Mouse (Mus musculus) Patski (cell line): ENCODE results near the gene Plin1. TPM values are rescaled to one million over a fixed set of nuclear protein-coding genes. Genes with fewer than 3 reads are reported as not detected.

Experiments used
- ATAC-seq: fragments of 100-300 bp; one replicate; pipeline ENCODE4 v1.8.0; 2021
- CTCF ChIA-PET: fragments of 350-600 bp; sonication (Branson Sonifier 250); formaldehyde crosslinking; loops from one replicate; lab custom pipeline; 2022; ENCODE audit warnings: inconsistent platforms; lab: Charles Lee
- POLR2A ChIA-PET: fragments of 350-600 bp; sonication (Branson Sonifier 250); formaldehyde crosslinking; loops from one replicate; lab custom pipeline; 2022; ENCODE audit warnings: antibody characterized with exemption, inconsistent platforms; lab: Charles Lee
- DNase-seq: peaks from one replicate; pipeline ENCODE4 v3.0.0-alpha.2; 2011; ENCODE audit warnings: low read depth, low spot score
- H3K27me3 ChIP-seq: fragments of 371-371 bp; one replicate; pipeline ENCODE4 v1.5.1; 2021
- CTCF ChIP-seq: fragments of 100-300 bp; IDR thresholded peaks from one replicate; pipeline ENCODE4 v1.5.1; 2021
- in situ Hi-C: fragments of 300-500 bp; cut with MboI; formaldehyde crosslinking; loops from 3 replicates; pipeline ENCODE4 v1.11.1; 2018; ENCODE audit warnings: low pct_unique_long_range_greater_than_20kb, mixed read lengths
- polyA plus RNA-seq: library from polyadenylated mRNA; unstranded; gene quantifications from one replicate; pipeline ENCODE4 v1.2.3, GENCODE M21; 2021

Gene Plin1
- polyA plus RNA-seq: 0.06 TPM

GRCm38 (mm10) chr7:79732622-79733021, at the start of gene Plin1:
Plin1 (minus strand) TSS chr7:79732903.
- DNase-seq: no peak
- H3K27me3 ChIP-seq: no peaks in the 10 kb centered on the region
- no peak for TF ChIP-seq CTCF
- POLR2A ChIA-PET: no interaction called here
- CTCF ChIA-PET: interaction anchor here (1.6 kb wide), 1 partner anchor 65 kb away, joined by 6 read pairs; no protein-coding TSS in a partner anchor
- in situ Hi-C loops: no loop called here
- ATAC-seq: no peak

- ATAC-seq: no peak
- TF ChIP-seq CTCF: no peak
- CTCF ChIA-PET: no interaction called here
- POLR2A ChIA-PET: no interaction called here
- no peaks in the 10 kb centered on the region for H3K27me3 ChIP-seq
- in situ Hi-C loops: no loop called here
- DNase-seq: no peak
These were observed 49.8 kb upstream of the Plin1 start for GRCm38 (mm10) chr7:79782516-79782855.

- ATAC-seq: no peak
- DNase-seq: no peak
- TF ChIP-seq CTCF: no peak
- ChIA-PET POLR2A (no interaction called here), CTCF (interaction anchor here (1.0 to 1.3 kb wide), 2 partner anchors 12 to 54 kb away, joined by 3 to 6 read pairs; no protein-coding TSS in a partner anchor)
- in situ Hi-C loops: no loop called here
- H3K27me3 ChIP-seq: no peaks in the 10 kb centered on the region
These were observed 49.3 kb upstream of the Plin1 start for GRCm38 (mm10) chr7:79781826-79782515.

- TF ChIP-seq CTCF: peak; percentile 85
- DNase-seq (peak; percentile 7), ATAC-seq (peak; percentile 82)
- POLR2A ChIA-PET: no interaction called here
- in situ Hi-C loops: no loop called here
- peaks cover 4% of the 10 kb centered on the region for H3K27me3 ChIP-seq
- CTCF ChIA-PET: interaction anchor here (0.7 to 1.6 kb wide), 13 partner anchors 9 to 140 kb away, joined by 3 to 11 read pairs (median 3); no protein-coding TSS in a partner anchor
These were observed 48.2 kb upstream of the Plin1 start for GRCm38 (mm10) chr7:79780647-79781626.

- no peak for ATAC-seq
These were observed 39.1 kb upstream of the Plin1 start for GRCm38 (mm10) chr7:79771561-79772512.

GRCm38 (mm10) chr7:79769664-79770063, 37.0 kb upstream of the Plin1 start:
- TF ChIP-seq CTCF: no peak
- H3K27me3 ChIP-seq: no peaks in the 10 kb centered on the region
- ChIA-PET CTCF (interaction anchor here (1.1 to 1.4 kb wide), 2 partner anchors 11 to 14 kb away, joined by 3 to 6 read pairs; no protein-coding TSS in a partner anchor), POLR2A (no interaction called here)
- ATAC-seq (no peak), DNase-seq (no peak)
- in situ Hi-C loops: no loop called here

More at GRCm38 (mm10) chr7:79771561-79772512, 39.1 kb upstream of the Plin1 start:
- no peak for TF ChIP-seq CTCF
- ChIA-PET CTCF (interaction anchor here (1.2 kb wide), 1 partner anchor 9 kb away, joined by 3 read pairs; no protein-coding TSS in a partner anchor), POLR2A (no interaction called here)
- in situ Hi-C loops: no loop called here
- DNase-seq: no peak
- peaks cover 4% of the 10 kb centered on the region for H3K27me3 ChIP-seq

- TF ChIP-seq CTCF: no peak
- ATAC-seq: no peak
- in situ Hi-C loops: no loop called here
- no peaks in the 10 kb centered on the region for H3K27me3 ChIP-seq
- POLR2A ChIA-PET: no interaction called here
- CTCF ChIA-PET: interaction anchor here (1.2 to 2.4 kb wide), 4 partner anchors 10 to 38 kb away, joined by 3 to 8 read pairs (median 4); no protein-coding TSS in a partner anchor
- DNase-seq: no peak
These were observed 33.3 kb upstream of the Plin1 start for GRCm38 (mm10) chr7:79765991-79766390.

- CTCF ChIA-PET: no interaction called here
- ATAC-seq: no peak
These were observed 29.4 kb upstream of the Plin1 start for GRCm38 (mm10) chr7:79762106-79762505.

GRCm38 (mm10) chr7:79761124-79761876, 28.6 kb upstream of the Plin1 start:
- CTCF ChIA-PET: no interaction called here
- in situ Hi-C loops: no loop called here
- H3K27me3 ChIP-seq: no peaks in the 10 kb centered on the region
- DNase-seq (no peak), ATAC-seq (no peak)
- POLR2A ChIA-PET: no interaction called here
- no peak for TF ChIP-seq CTCF

More at GRCm38 (mm10) chr7:79762106-79762505, 29.4 kb upstream of the Plin1 start:
- DNase-seq: no peak
- H3K27me3 ChIP-seq: no peaks in the 10 kb centered on the region
- POLR2A ChIA-PET: no interaction called here
- in situ Hi-C loops: no loop called here
- TF ChIP-seq CTCF: no peak
